ENCODE assay signal across 26 mouse cellular contexts in genomic region chr6:140698596-140698995, GRCm38 (mm10). TPM values are rescaled to one million over a fixed set of nuclear protein-coding genes. Genes with fewer than 3 reads are reported as not detected.
DNase-seq lines count a peak whose midpoint lies in the region; ATAC-seq lines count a peak whose summit lies in the region.
"Had no signal": no experiment of that assay in that cellular context is flagged by ENCODE, and none has a peak within 500 bp of the region (broad histone marks: within the 10 kb centered on the region; RNA-seq: fewer than 3 reads in every experiment).

No protein-coding gene starts in this region.

- peak; percentile 34 for DNase-seq in adrenal gland, adult 2 months
- no peak for DNase-seq in adrenal gland, postnatal 10 days
- peak; percentile 35 for DNase-seq in adrenal gland, adult 8-10 months
- DNase-seq in adrenal gland, postnatal 25 days = no peak
- peak; percentile 12 for DNase-seq in adrenal gland, postnatal 14 days
- DNase-seq in adrenal gland, postnatal 4 days (ENCODE audit: low spot score in 2 of 2) = no peak
- peak; percentile 60 for DNase-seq in NIH3T3 (ENCODE audit: low read depth)
- DNase-seq: B cell, adult 2 months; cerebellum, adult 11 months; cerebellum, adult 11-12 months; cerebellum, adult 8-10 months; cerebellum, adult 9-10 months; cerebellum, adult 9-11 months had no signal

- no peak for ATAC-seq in megakaryocyte progenitor cell, adult 5-6 weeks (replicated peaks; ENCODE audit: poor library complexity)
- ATAC-seq: activated CD4-positive, CD25-positive, alpha-beta regulatory T cell, adult 4 months; CD4-positive, CD25-positive, alpha-beta regulatory T cell, adult 4 months; Patski had no signal

RNA-seq across cellular contexts. Expression of gene Gm11077, which starts 30.5 kb away (rescaled TPM):
- total RNA-seq in adrenal gland, adult 2 months (2021) = not detected
- polyA plus RNA-seq in adrenal gland, adult 2 months (2012; rRNA removed) = not detected in 2 replicates
- not detected for total RNA-seq in adrenal gland, postnatal 10 days (2021)
- not detected for total RNA-seq in adrenal gland, adult 8-10 months (2022)
- not detected in 2 replicates for total RNA-seq in adrenal gland, postnatal 25 days (2021)
- not detected in 2 replicates for total RNA-seq in adrenal gland, postnatal 14 days (2021)
- total RNA-seq in adrenal gland, postnatal 4 days (2021) = not detected
- not detected in 2 replicates for total RNA-seq in megakaryocyte progenitor cell, adult 5-6 weeks (2015)
- not detected in 2 replicates for total RNA-seq in megakaryocyte progenitor cell, adult 5-6 weeks (2017)
- total RNA-seq: adrenal gland, adult 18-20 months; adrenal gland, postnatal 36 days; CH12.LX; ES-E14; G1E; MEL had no signal
- polyA plus RNA-seq: activated CD4-positive, CD25-positive, alpha-beta regulatory T cell, adult 4 months; brain, embryonic 14.5 days; C2C12; CD4-positive, CD25-positive, alpha-beta regulatory T cell, adult 4 months; cerebellum, adult 2 months; G1E; Patski had no signal

Comparison
In these comparisons a context has a peak if more than half of its experiments do, and no peak if none do; other contexts are left out.
1. DNase-seq: peak in adrenal gland, adult 2 months (single experiment), adrenal gland, adult 8-10 months (single experiment), adrenal gland, postnatal 14 days (single experiment) and NIH3T3 (single experiment); none in adrenal gland, postnatal 10 days (single experiment), adrenal gland, postnatal 25 days (single experiment) and adrenal gland, postnatal 4 days (0 of 2).